Mouse (Mus musculus): ENCODE results near the gene Cd82. TPM values are rescaled to one million over a fixed set of nuclear protein-coding genes. Genes with fewer than 3 reads are reported as not detected.

Gene Cd82
- total and polyA plus RNA-seq, 3 experiments, result 177 to 294 (median 215) TPM

GRCm38 (mm10) chr2:93451219-93451938, 11.6 kb downstream of the Cd82 start:
- H3K36me3 ChIP-seq (replicated peaks in 1 of 2; ENCODE audit: control insufficient read depth in 1 of 2, insufficient read depth in 1 of 2, low read length in 1 of 2), result peaks cover 64 to 97% of the 10 kb centered on the region in 2 experiments
- DNase-seq (ENCODE audit: extremely low read depth), result no peak
- dilution Hi-C loops (cut with MboI; ENCODE audit: extremely low pct_ligation_motif_present, extremely low pct_unique_long_range_greater_than_20kb, low sequenced_read_pairs) (no loop called here), in situ Hi-C loops (cut with MboI; ENCODE audit: low pct_ligation_motif_present, low pct_unique_long_range_greater_than_20kb, low sequenced_read_pairs) (no loop called here)
- no peak overlapping the region for H3K27ac ChIP-seq (ENCODE audit: insufficient read depth, low read depth)
- no peak overlapping the region for H3K4me2 ChIP-seq (ENCODE audit: insufficient read depth, low read depth, poor library complexity, severe bottlenecking)
- no peak overlapping the region for H3K9ac ChIP-seq (ENCODE audit: insufficient read depth, low read depth)
- peaks cover 82% of the 10 kb centered on the region for H3K79me2 ChIP-seq (replicated peaks; ENCODE audit: control insufficient read depth, extremely low read depth, insufficient read depth, poor library complexity, severe bottlenecking)
- no peaks in the 10 kb centered on the region for H3K27me3 ChIP-seq (replicated peaks)
- no peak overlapping the region for H3K4me3 ChIP-seq (replicated peaks in 1 of 3; ENCODE audit: low read depth in 2 of 3, low read length in 2 of 3, poor library complexity in 1 of 3)
- H3K4me1 ChIP-seq (ENCODE audit: control insufficient read depth in 1 of 2, insufficient read depth in 2 of 2), result peaks cover 43 to 100% of the 10 kb centered on the region in 2 experiments
- TF ChIP-seq IRF4 (IDR thresholded peaks at IDR 0.05; ENCODE audit: low read depth, low read length), result no peak
- TF ChIP-seq RAD21 (IDR thresholded peaks at IDR 0.05; ENCODE audit: low read depth, low read length), result no peak
- no peak for TF ChIP-seq CHD2 (IDR thresholded peaks at IDR 0.05; ENCODE audit: low read length)
- TF ChIP-seq ZKSCAN1 (IDR thresholded peaks at IDR 0.05; ENCODE audit: borderline replicate concordance, low read depth, low read length), result no peak
- TF ChIP-seq MAFK (IDR thresholded peaks at IDR 0.05; ENCODE audit: insufficient replicate concordance, low read length), result no peak
- no peak for TF ChIP-seq NELFE (IDR thresholded peaks at IDR 0.05; ENCODE audit: low read depth, low read length)
- TF ChIP-seq MYC (IDR thresholded peaks at IDR 0.05; ENCODE audit: low read depth, low read length), result no peak
- TF ChIP-seq TCF12 (IDR thresholded peaks at IDR 0.05; ENCODE audit: low read depth, low read length), result no peak
- TF ChIP-seq JUND (conservative IDR thresholded peaks at IDR 0.05; ENCODE audit: low read depth, low read length), result no peak
- TF ChIP-seq ZNF384 (IDR thresholded peaks at IDR 0.05; ENCODE audit: low read depth, low read length), result no peak
- no peak for TF ChIP-seq ETS1 (conservative IDR thresholded peaks at IDR 0.05; ENCODE audit: low read depth, low read length)
- TF ChIP-seq EP300 (IDR thresholded peaks at IDR 0.05; ENCODE audit: low read length), result no peak
- no peak for TF ChIP-seq SMC3 (IDR thresholded peaks at IDR 0.05; ENCODE audit: low read depth, low read length)
- H3K9me3 ChIP-seq (replicated peaks; ENCODE audit: low read length), result no peaks in the 10 kb centered on the region

GRCm38 (mm10) chr2:93450695-93451094, 12.2 kb downstream of the Cd82 start:
- no peaks in the 10 kb centered on the region for H3K9me3 ChIP-seq (replicated peaks; ENCODE audit: low read length)
- dilution Hi-C loops (cut with MboI; ENCODE audit: extremely low pct_ligation_motif_present, extremely low pct_unique_long_range_greater_than_20kb, low sequenced_read_pairs), result no loop called here

More at GRCm38 (mm10) chr2:93450695-93451094, 12.2 kb downstream of the Cd82 start:
- H3K79me2 ChIP-seq (replicated peaks; ENCODE audit: control insufficient read depth, extremely low read depth, insufficient read depth, poor library complexity, severe bottlenecking), result peaks cover 82% of the 10 kb centered on the region
- in situ Hi-C loops (cut with MboI; ENCODE audit: low pct_ligation_motif_present, low pct_unique_long_range_greater_than_20kb, low sequenced_read_pairs), result no loop called here
- no peak for DNase-seq (ENCODE audit: extremely low read depth)
- no peak overlapping the region for H3K9ac ChIP-seq (ENCODE audit: insufficient read depth, low read depth)
- H3K27me3 ChIP-seq (replicated peaks), result no peaks in the 10 kb centered on the region
- no peak overlapping the region for H3K4me3 ChIP-seq (replicated peaks in 1 of 3; ENCODE audit: low read depth in 2 of 3, low read length in 2 of 3, poor library complexity in 1 of 3)
- H3K27ac ChIP-seq (ENCODE audit: insufficient read depth, low read depth), result no peak overlapping the region
- H3K4me2 ChIP-seq (ENCODE audit: insufficient read depth, low read depth, poor library complexity, severe bottlenecking), result no peak overlapping the region
- H3K4me1 ChIP-seq (ENCODE audit: control insufficient read depth in 1 of 2, insufficient read depth in 2 of 2), result peaks cover 37 to 100% of the 10 kb centered on the region in 2 experiments
- TF ChIP-seq MAFK (IDR thresholded peaks at IDR 0.05; ENCODE audit: insufficient replicate concordance, low read length), result no peak
- TF ChIP-seq CHD1 (IDR thresholded peaks at IDR 0.05; ENCODE audit: low read depth, low read length), result no peak
- no peak for TF ChIP-seq E2F4 (IDR thresholded peaks at IDR 0.05; ENCODE audit: insufficient replicate concordance, low read depth, low read length)
- TF ChIP-seq MAZ (IDR thresholded peaks at IDR 0.05; ENCODE audit: low read depth, low read length), result no peak
- TF ChIP-seq ZNF384 (IDR thresholded peaks at IDR 0.05; ENCODE audit: low read depth, low read length), result no peak
- TF ChIP-seq HCFC1 (IDR thresholded peaks at IDR 0.05; ENCODE audit: low read depth, low read length), result no peak
- no peak for TF ChIP-seq USF1 (IDR thresholded peaks at IDR 0.05; ENCODE audit: low read depth, low read length)
- TF ChIP-seq ZC3H11A (IDR thresholded peaks at IDR 0.05; ENCODE audit: low read depth, low read length), result no peak
- no peak for TF ChIP-seq NELFE (IDR thresholded peaks at IDR 0.05; ENCODE audit: low read depth, low read length)
- no peak for TF ChIP-seq PAX5 (IDR thresholded peaks at IDR 0.05; ENCODE audit: low read length)
- TF ChIP-seq MAX (IDR thresholded peaks at IDR 0.05; ENCODE audit: low read length), result no peak
- no peak for TF ChIP-seq MXI1 (IDR thresholded peaks at IDR 0.05; ENCODE audit: low read depth, low read length)
- peaks cover 57 to 97% of the 10 kb centered on the region in 2 experiments for H3K36me3 ChIP-seq (replicated peaks in 1 of 2; ENCODE audit: control insufficient read depth in 1 of 2, insufficient read depth in 1 of 2, low read length in 1 of 2)
